Mouse (Mus musculus) layer of hippocampus, adult 8-10 months (tissue): Measurements from ENCODE around the gene Vps53. TPM values are rescaled to one million over a fixed set of nuclear protein-coding genes. Genes with fewer than 3 reads are reported as not detected.
A peak's percentile ranks its signal among the peaks of the same experiment; 100 is the strongest.

ENCODE experiments used
- DNase-seq, 2 experiments: peaks; one replicate each; pipeline ENCODE4 v3.0.0; 2022; ENCODE audit warnings: low spot score in 2 of 2
- total RNA-seq, 4 experiments: library from RNA; stranded (reverse); gene quantifications; 2 replicates each; pipeline ENCODE4 v1.2.4; 2022

Gene Vps53
- total RNA-seq, 4 experiments from 2014 or later, result 90.2 to 98.1 (median 95.1) TPM

GRCm38 (mm10) chr11:76059971-76060370 lies 119.5 kb downstream of the Vps53 start:
- DNase-seq, result no peak

- DNase-seq, result no peak
Measured at GRCm38 (mm10) chr11:76056487-76056886, 123.0 kb downstream of the Vps53 start.

GRCm38 (mm10) chr11:76052496-76052895 lies 127.0 kb downstream of the Vps53 start:
- no peak for DNase-seq

- no peak for DNase-seq
Measured at GRCm38 (mm10) chr11:76050967-76051512, 128.4 kb downstream of the Vps53 start.

DNA sequence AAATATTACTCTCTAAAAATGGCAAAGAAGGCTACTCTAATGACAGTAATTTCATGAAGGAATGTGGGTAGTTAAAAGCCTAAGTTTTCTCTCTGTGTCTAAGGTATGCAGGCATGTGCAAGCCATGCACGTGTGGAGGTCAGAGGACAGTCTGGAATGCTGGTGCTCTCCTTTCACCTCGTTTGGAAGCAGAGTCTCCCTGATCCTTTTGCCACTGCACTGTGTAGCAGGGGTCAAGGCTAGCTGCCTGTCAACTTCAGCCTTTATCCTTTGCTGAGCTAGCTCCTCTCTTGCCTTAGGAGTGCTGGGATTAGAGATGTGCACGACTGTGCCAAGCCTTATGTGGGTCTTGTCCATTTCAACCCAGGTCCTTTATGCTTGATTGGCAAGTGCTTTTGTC lies 128.9 kb downstream of the Vps53 start:
- DNase-seq, result no peak

DNA sequence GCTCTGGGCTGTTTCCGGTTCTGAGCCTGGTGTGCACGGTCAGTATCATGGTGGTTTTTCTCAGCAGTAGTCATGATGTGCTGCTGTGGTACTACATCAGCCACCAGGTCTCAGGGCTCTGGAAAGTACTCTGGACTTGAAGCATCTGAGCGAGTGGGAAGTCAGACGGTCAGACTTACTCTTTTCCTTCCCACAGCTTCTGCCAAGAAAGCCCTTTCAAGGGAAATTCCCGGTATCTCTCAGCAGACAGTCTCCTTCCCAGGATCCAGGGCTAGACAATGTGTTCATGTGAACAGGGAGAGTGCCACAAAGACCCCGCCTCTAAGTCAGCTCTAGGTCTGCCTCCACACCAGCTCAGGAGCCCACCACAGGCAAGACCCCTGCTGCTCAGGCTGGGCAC lies 134.1 kb downstream of the Vps53 start:
- no peak for DNase-seq

DNA sequence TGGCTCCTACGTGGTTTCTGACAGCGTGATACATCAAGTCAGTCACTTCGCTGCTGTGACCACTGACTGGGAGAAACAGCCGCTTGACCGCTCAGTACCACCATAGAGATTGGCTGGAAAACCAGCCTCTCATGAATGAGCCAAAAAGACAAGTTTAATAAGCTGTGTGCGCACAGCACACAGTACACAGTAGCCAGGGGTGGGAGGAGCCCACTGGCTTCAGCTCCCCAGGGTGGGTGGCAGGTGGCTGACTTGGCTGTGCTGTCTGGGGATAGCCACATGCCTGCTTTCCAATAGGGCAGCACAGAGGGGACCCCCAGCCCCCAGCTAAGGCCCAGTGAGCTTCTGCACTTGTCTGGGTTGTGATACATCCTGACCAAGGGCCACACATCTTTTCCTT lies 135.0 kb downstream of the Vps53 start:
- no peak for DNase-seq

DNA sequence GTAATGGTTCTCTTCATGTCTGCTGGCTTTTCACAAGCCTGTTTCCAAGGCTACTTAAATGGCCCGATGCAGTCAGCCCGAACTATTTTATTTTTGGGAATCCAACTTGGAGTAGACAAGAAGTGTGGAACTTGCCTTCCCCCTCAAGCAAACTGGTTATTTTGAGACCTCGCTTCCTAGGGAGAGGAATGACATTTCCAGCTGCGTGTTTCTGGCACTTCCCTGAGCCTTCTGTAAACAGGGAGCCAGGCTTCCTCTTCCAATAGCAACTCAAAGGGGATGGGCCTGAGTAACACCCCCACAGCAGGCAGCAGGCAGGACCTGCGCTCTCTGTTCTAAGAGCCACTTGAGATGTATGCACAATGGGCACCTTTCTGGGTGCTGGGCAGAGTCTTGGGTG lies 136.6 kb downstream of the Vps53 start:
- peak; percentile 17 to 44 for DNase-seq

DNA sequence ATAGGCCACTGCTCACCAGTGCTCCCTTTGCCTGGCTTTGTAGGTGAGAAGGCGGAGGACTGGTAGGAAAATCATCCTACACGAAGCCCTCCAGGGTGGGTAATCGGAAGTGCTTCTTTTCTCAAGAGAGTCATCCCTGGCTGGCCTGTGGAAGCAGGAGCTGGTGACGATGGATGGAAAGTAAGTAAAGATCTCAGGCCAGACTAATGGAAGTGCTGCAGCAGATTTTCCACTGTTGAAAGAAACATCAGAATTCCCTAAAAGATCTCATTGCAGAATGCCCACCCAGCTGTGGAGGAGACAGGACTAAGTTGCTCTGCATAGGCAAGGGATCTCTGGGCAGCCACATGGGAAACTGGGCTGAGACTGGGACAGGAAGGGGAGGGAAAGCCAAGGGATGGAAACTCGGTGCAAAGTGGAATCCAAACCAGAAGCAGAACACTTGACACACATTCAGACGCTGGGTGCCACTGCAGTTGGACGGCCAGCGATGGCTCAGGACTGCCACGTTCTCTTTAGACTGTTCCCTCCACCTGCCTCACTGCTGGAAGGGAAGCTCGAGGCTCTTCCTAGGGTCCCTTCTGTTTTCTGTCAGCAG lies 137.3 kb downstream of the Vps53 start:
- no peak for DNase-seq

- no peak for DNase-seq
Measured at GRCm38 (mm10) chr11:76040761-76041376, 138.6 kb downstream of the Vps53 start.

GRCm38 (mm10) chr11:76040106-76040505 lies 139.3 kb downstream of the Vps53 start:
- no peak for DNase-seq

GRCm38 (mm10) chr11:76039271-76040053 lies 140.0 kb downstream of the Vps53 start:
- DNase-seq, result no peak

- no peak for DNase-seq
Measured at GRCm38 (mm10) chr11:76037581-76038294, 141.7 kb downstream of the Vps53 start.

GRCm38 (mm10) chr11:76035182-76035581 lies 144.3 kb downstream of the Vps53 start:
- DNase-seq, result no peak

GRCm38 (mm10) chr11:76033836-76034235 lies 145.6 kb downstream of the Vps53 start:
- DNase-seq, result no peak

- DNase-seq, result no peak
Measured at GRCm38 (mm10) chr11:76033359-76033758, 146.1 kb downstream of the Vps53 start.

DNA sequence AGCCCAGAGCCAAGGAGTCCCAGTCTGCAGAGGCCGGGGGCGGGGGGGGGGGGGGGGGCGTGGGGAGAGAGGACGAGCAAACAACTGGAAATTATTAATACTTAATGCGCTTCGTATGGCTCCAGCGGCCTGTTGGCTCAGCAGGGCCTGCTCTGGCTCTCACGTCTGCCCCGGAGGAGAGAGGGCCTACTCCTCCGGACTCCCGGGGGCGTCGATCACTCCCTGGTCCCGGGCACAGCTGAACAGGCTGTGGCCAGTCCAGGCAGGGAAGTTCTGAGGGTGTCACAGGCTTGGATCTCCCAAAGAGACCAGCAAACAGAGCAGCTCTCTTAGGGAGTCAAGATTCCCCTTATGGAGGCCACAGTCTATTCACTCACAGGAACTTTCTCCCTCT lies 151.4 kb downstream of the Vps53 start:
- DNase-seq, result no peak

GRCm38 (mm10) chr11:76027139-76028071 lies 152.0 kb downstream of the Vps53 start, which contains the start of gene Rflnb:
Gene Rflnb, minus strand, starts transcription at chr11:76027782.
- peak in 1 of 2 experiments; percentile 47 for DNase-seq

DNA sequence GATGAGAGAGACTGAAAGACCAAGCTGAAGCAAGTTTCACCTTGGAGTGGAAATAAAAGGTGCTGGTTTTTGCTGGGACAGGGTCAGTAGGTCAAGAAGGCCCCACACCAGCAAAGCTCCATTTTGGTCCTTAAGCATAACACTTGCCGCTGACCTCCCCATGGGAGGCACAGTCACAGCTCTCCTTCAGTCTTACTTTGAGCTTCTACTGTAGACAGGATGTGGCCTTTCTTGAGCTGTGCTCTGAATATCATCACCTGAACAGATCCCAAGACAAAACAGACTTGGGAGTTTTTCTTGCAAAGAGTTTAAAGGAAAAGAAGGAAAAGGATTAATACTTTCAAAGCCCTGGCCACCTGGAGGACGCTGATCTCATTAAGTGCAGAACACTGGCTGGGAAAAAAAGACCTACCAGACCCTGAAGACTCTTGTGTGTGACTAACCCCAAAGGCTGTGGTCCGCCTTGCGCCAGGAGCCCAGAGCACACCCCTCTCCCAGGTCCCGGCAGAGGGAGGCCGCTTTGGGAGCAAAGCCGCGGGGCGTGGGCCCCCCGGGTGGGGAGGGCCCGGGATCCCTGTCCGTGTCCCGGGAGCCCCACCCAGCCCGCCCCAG lies 152.8 kb downstream of the Vps53 start:
- no peak for DNase-seq

DNA sequence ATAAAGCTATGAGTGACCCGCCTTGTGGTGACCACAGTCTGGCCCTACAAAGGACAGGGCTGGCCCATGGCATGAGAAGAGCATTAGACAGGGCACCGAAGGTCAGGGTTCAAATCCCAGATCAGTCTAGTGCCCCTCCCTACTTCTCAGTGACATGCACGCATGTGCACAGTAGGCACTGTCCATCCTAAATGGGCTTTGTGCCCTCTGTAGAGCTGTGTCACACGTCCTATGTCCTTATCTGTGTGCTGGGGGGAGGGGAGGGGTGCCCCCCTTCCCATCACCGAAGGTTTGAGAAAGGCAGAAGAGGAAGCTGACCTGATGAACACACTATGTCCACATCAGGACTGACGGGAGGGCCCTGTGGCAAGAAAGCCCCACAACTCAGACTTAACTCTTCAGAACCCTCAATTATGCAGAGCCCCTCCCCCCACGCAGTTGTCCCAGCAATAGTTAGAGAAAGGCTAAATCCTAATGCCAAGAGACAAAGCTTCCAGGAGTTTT lies 154.3 kb downstream of the Vps53 start:
- no peak for DNase-seq
